Mouse (Mus musculus) kidney, embryonic 14.5 days (tissue): ENCODE results near the gene Tmprss7. TPM values are rescaled to one million over a fixed set of nuclear protein-coding genes. Genes with fewer than 3 reads are reported as not detected.

Source experiments
- ATAC-seq: fragments of 200-750 bp; cut with Nextera tagmentation; 2 replicates; pipeline ENCODE4 v1.8.0; 2017; ENCODE audit warnings: moderate number of reproducible peaks, mild to moderate bottlenecking, moderate TSS enrichment, moderate library complexity; ENCODE audit not compliant: low FRiP score, low TSS enrichment
- H3K27ac ChIP-seq: fragments of 300-500 bp; sonication (generic); 2 replicates; pipeline ENCODE4 v1.5.1; 2014; ENCODE audit warnings: low read depth, mild to moderate bottlenecking, low read length, moderate library complexity, mixed read lengths
- H3K27me3 ChIP-seq: fragments of 300-500 bp; sonication (generic); 2 replicates; pipeline ENCODE4 v1.6.1; 2014; ENCODE audit warnings: mild to moderate bottlenecking, low read length; ENCODE audit not compliant: control insufficient read depth, insufficient read depth
- H3K36me3 ChIP-seq: fragments of 300-500 bp; sonication (generic); 2 replicates; pipeline ENCODE4 v1.6.1; 2014; ENCODE audit warnings: low read length, mixed read lengths; ENCODE audit not compliant: control insufficient read depth, insufficient read depth
- H3K4me1 ChIP-seq: fragments of 300-500 bp; sonication (generic); 2 replicates; pipeline ENCODE4 v1.6.1; 2014; ENCODE audit warnings: low read length, mixed read lengths; ENCODE audit not compliant: control insufficient read depth, insufficient read depth
- H3K4me2 ChIP-seq: fragments of 300-500 bp; sonication (generic); replicated peaks from 2 replicates; pipeline ENCODE4 v1.6.1; 2014; ENCODE audit warnings: low read depth, mild to moderate bottlenecking, low read length
- H3K4me3 ChIP-seq: fragments of 300-500 bp; sonication (generic); 2 replicates; pipeline ENCODE4 v1.5.1; 2014; ENCODE audit warnings: mild to moderate bottlenecking, low read length
- H3K9ac ChIP-seq: fragments of 300-500 bp; sonication (generic); 2 replicates; pipeline ENCODE4 v1.6.1; 2014; ENCODE audit warnings: low read depth, mild to moderate bottlenecking, low read length, moderate library complexity
- H3K9me3 ChIP-seq: fragments of 300-500 bp; sonication (generic); 2 replicates; pipeline ENCODE4 v1.6.1; 2016; ENCODE audit warnings: low read length; ENCODE audit not compliant: control insufficient read depth
- WGBS: fragments of 180-500 bp; shearing (Covaris S2); extraction: QIAGEN DNeasy Blood & Tissue Kit; methylation state at CpG from one replicate; pipeline ENCODE4 v1.1.7; 2014; 5-methylcytosine and 5-hydroxymethylcytosine counted together
- polyA plus RNA-seq: library from polyadenylated mRNA; unstranded; fragments of >200 nt; fragmentation: Nextera tagmentation; extraction: Ambion mirVana; gene quantifications from 2 replicates; pipeline ENCODE4 v1.2.1, GENCODE M21; 2014

The Tmprss7 gene
- polyA plus RNA-seq, 1 experiment from 2014 or later = not detected

- no peak for ATAC-seq
- H3K4me2 ChIP-seq = no peak overlapping the region
- H3K9ac ChIP-seq = no peak overlapping the region
- H3K9me3 ChIP-seq = no peaks in the 10 kb centered on the region
- H3K27me3 ChIP-seq = no peaks in the 10 kb centered on the region
- no peaks in the 10 kb centered on the region for H3K36me3 ChIP-seq
- WGBS = 74% methylated on average over 2 of the region's 2 CpGs
- H3K4me1 ChIP-seq = no peaks in the 10 kb centered on the region
- no peak overlapping the region for H3K4me3 ChIP-seq
- no peak overlapping the region for H3K27ac ChIP-seq
Observed at GRCm38 (mm10) chr16:45666136-45666535, 27.3 kb downstream of the Tmprss7 start.

DNA sequence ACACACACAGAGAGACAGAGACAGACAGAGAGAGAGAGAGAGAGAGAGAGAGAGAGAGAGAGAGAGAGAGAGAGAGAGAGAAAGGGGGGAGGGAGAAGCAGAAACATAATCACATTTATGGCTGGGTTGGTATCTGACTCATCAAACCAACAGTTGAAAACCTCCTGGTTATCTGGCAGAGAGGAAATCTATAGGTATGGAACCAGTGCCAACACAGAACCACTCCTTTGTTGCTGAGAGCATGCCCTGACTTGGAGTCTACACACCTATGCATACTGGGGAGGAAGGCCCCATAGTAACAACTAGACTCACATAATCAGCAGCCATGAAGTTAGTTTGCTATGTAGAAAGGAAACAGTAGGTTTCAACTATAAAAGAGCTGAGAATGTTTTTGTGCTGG is 31.1 kb downstream of the Tmprss7 start:
- H3K9ac ChIP-seq = no peak overlapping the region
- H3K9me3 ChIP-seq = no peaks in the 10 kb centered on the region
- H3K4me1 ChIP-seq = no peaks in the 10 kb centered on the region
- no peak for ATAC-seq
- no peaks in the 10 kb centered on the region for H3K27me3 ChIP-seq
- no peak overlapping the region for H3K4me2 ChIP-seq
- H3K36me3 ChIP-seq = no peaks in the 10 kb centered on the region
- no peak overlapping the region for H3K4me3 ChIP-seq
- no peak overlapping the region for H3K27ac ChIP-seq

- ATAC-seq = no peak
- Histone ChIP-seq H3K9me3 (no peaks in the 10 kb centered on the region), H3K4me3 (no peak overlapping the region), H3K27ac (no peak overlapping the region), H3K4me1 (no peaks in the 10 kb centered on the region), H3K4me2 (no peak overlapping the region), H3K27me3 (0 out of 2 replicates have a peak, but pooled peaks cover under 1% of the 10 kb centered on the region), H3K9ac (no peak overlapping the region), H3K36me3 (no peaks in the 10 kb centered on the region)
- 91% methylated on average over 4 of the region's 4 CpGs for WGBS
Observed at GRCm38 (mm10) chr16:45659596-45659995, 33.9 kb downstream of the Tmprss7 start.

GRCm38 (mm10) chr16:45658248-45658647 is 35.2 kb downstream of the Tmprss7 start:
- WGBS = 76% methylated on average over 1 of the region's 1 CpGs
- peaks cover 4% of the 10 kb centered on the region; the same call in 1 of the 2 replicates for H3K4me1 ChIP-seq
- no peaks in the 10 kb centered on the region for H3K36me3 ChIP-seq
- no peak overlapping the region for H3K27ac ChIP-seq
- H3K27me3 ChIP-seq = 0 out of 2 replicates have a peak, but pooled peaks cover 4% of the 10 kb centered on the region
- H3K9me3 ChIP-seq = no peaks in the 10 kb centered on the region
- no peak for ATAC-seq
- H3K9ac ChIP-seq = no peak overlapping the region
- no peak overlapping the region for H3K4me2 ChIP-seq
- H3K4me3 ChIP-seq = no peak overlapping the region

- H3K9me3 ChIP-seq = no peaks in the 10 kb centered on the region
- H3K27me3 ChIP-seq = 0 out of 2 replicates have a peak, but pooled peaks cover 4% of the 10 kb centered on the region
- no peak overlapping the region for H3K9ac ChIP-seq
- H3K27ac ChIP-seq = no peak overlapping the region
- peaks cover 4% of the 10 kb centered on the region; the same call in 1 of the 2 replicates for H3K4me1 ChIP-seq
- H3K4me2 ChIP-seq = no peak overlapping the region
- no peak for ATAC-seq
- no peaks in the 10 kb centered on the region for H3K36me3 ChIP-seq
- no peak overlapping the region for H3K4me3 ChIP-seq
- WGBS = 91% methylated on average over 12 of the region's 12 CpGs
Observed at GRCm38 (mm10) chr16:45657574-45658159, 35.8 kb downstream of the Tmprss7 start.

DNA sequence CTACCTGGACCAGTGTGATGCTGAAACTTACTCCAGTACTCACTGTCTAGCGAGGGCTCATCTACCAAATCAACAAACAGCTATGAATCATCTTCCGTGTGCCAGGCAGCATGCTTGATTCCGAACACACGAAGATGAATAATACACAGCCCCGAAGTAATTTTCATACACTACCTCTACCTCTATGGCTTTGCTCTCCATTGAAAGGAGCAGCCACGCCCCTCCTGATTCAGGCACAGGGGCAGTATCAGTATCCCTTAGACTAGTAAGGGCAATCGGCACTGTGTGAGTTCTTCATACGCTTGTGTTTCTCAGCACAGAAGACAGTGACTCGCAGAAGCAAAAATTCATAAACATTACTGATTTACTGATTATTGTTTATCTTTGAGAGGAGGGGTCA is 39.0 kb downstream of the Tmprss7 start:
- H3K9me3 ChIP-seq = no peaks in the 10 kb centered on the region
- 0 out of 2 replicates have a peak, but pooled peaks cover 4% of the 10 kb centered on the region for H3K27me3 ChIP-seq
- no peak overlapping the region for H3K9ac ChIP-seq
- H3K4me1 ChIP-seq = peaks cover 4% of the 10 kb centered on the region; the same call in 1 of the 2 replicates
- H3K4me2 ChIP-seq = peak overlapping the region; percentile 74; the same call in 1 of the 2 replicates
- no peak overlapping the region; the same call in 1 of the 2 replicates for H3K4me3 ChIP-seq
- WGBS = 65% methylated on average over 9 of the region's 9 CpGs
- no peak; the same call in 1 of the 2 replicates for ATAC-seq
- H3K36me3 ChIP-seq = no peaks in the 10 kb centered on the region
- no peak overlapping the region for H3K27ac ChIP-seq

GRCm38 (mm10) chr16:45653934-45654332 is 39.5 kb downstream of the Tmprss7 start, which contains the start of gene BC016579:
TSS of gene BC016579 (minus strand) at chr16:45654068.
- peak; percentile 57 for ATAC-seq
- peak within 1 kb of the TSS; percentile 39 for H3K4me3 ChIP-seq

DNA sequence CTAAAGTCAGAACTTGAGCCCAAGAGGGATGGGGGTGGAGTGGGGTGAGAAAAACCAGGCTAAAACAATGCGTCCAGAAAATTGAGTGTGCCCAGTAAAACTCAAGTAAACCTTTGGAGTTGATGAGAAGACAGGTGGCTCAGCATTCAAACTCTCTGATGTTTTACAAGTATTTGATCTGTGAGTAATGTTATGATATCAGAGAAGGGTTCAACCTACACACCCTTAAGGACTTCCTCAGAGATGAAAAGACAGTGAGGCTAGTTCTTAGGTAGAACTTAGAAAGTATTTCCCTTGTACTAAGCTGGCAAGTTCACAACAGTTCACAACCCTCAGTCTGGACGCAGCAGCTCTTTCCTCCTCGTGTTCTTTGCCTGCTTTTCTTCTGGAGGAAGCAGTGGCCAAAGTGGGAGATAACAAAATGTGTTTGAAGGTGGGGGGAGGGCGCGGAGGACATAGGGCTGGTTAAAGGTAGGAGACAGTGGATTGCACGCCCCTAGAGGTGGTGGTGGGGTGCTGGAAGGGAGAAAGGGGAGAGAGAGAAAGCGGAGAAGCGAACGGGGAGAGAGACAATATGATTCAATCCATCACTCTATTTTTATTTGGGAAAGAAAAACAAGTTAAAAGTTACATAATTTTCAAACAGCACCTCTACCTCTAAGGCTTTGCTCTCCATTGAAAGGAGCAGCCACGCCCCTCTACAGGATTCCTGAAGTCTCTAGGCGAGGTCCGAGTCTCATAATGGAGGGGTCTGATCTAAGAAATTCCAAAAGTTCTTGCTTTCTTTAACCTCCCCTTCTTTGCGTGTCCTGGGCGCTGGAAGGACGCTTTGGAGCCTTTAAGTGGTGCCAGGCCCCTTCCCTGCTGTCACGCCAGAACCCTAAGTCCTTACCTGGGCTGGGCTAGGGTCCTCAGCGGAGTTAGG is 40.2 kb downstream of the Tmprss7 start:
- 12% methylated on average over 17 of the region's 17 CpGs for WGBS
- peaks cover 4% of the 10 kb centered on the region; the same call in 1 of the 2 replicates for H3K4me1 ChIP-seq
- H3K4me3 ChIP-seq = peak overlapping the region; percentile 39
- H3K27me3 ChIP-seq = 0 out of 2 replicates have a peak, but pooled peaks cover 4% of the 10 kb centered on the region
- peak; percentile 39; the same call in 1 of the 2 replicates for ATAC-seq
- H3K36me3 ChIP-seq = no peaks in the 10 kb centered on the region
- peak overlapping the region; percentile 74 for H3K4me2 ChIP-seq
- no peak overlapping the region for H3K27ac ChIP-seq
- H3K9ac ChIP-seq = no peak overlapping the region
- H3K9me3 ChIP-seq = no peaks in the 10 kb centered on the region

More at GRCm38 (mm10) chr16:45653934-45654332, 39.5 kb downstream of the Tmprss7 start, which contains the start of gene BC016579:
- 3% methylated on average over 20 of the region's 20 CpGs for WGBS
- Histone ChIP-seq H3K4me1 (peaks cover 4% of the 10 kb centered on the region; the same call in 1 of the 2 replicates), H3K9ac (no peak within 1 kb of the TSS), H3K27ac (no peak within 1 kb of the TSS), H3K36me3 (no peaks in the 10 kb centered on the region), H3K27me3 (0 out of 2 replicates have a peak, but pooled peaks cover 4% of the 10 kb centered on the region), H3K9me3 (no peaks in the 10 kb centered on the region), H3K4me2 (peak within 1 kb of the TSS; percentile 74)
